Mouse (Mus musculus) liver, embryonic 14.5 days (tissue): Measurements from ENCODE around the gene C1galt1.

ENCODE experiments used
- CTCF ChIP-seq: IDR thresholded peaks from 2 replicates; pipeline ENCODE4 v1.5.1; 2016; ENCODE audit warnings: antibody characterized with exemption, low read depth, control low read depth
- EP300 ChIP-seq: IDR thresholded peaks from 2 replicates; pipeline ENCODE4 v1.6.1; 2016; ENCODE audit warnings: antibody characterized with exemption, low read depth

GRCm38 (mm10) chr6:7847890-7848508 lies 3.4 kb downstream of the C1galt1 start:
- no peak for TF ChIP-seq CTCF
- no peak for TF ChIP-seq EP300
